Mouse (Mus musculus) ES-E14 (cell line): ENCODE measurements at regions not wholly inside any gene's neighbourhood (a gene's known extent, or its start where the extent isn't known, plus 50 kb on each side); places are given as distances from the start of the nearest gene placed in this dataset.

Source experiments
- DNase-seq: peaks from one replicate; pipeline ENCODE4 v3.0.0-alpha.2; 2013; ENCODE audit warnings: low read depth, low spot score
- H3K27ac ChIP-seq: 2 replicates; pipeline ENCODE4 v1.5.1; 2012; ENCODE audit warnings: low read depth, mild to moderate bottlenecking, low read length, moderate library complexity, mixed read lengths; ENCODE audit not compliant: poor library complexity, insufficient read depth, severe bottlenecking
- H3K36me3 ChIP-seq: 2 replicates; pipeline ENCODE4 v1.6.1; 2012; ENCODE audit warnings: mild to moderate bottlenecking, low read length, moderate library complexity, mixed read lengths; ENCODE audit not compliant: control insufficient read depth, poor library complexity, insufficient read depth, severe bottlenecking
- H3K4me1 ChIP-seq, 2 experiments: fragments of 150-350 bp in 1 of 2; sonication (generic) in 1 of 2; 2 replicates each; pipeline ENCODE4 v1.6.1; 2012; ENCODE audit warnings: low read length in 2 of 2, mild to moderate bottlenecking in 1 of 2, mixed read lengths in 1 of 2; ENCODE audit not compliant: control insufficient read depth in 2 of 2, insufficient read depth in 2 of 2, poor library complexity in 1 of 2
- H3K4me3 ChIP-seq, 2 experiments: fragments of 150-350 bp in 1 of 2; sonication (generic) in 1 of 2; 2 replicates each; pipeline ENCODE4 v1.5.1; 2012; ENCODE audit warnings: low read length in 2 of 2, low read depth in 1 of 2, mild to moderate bottlenecking in 1 of 2, mixed read lengths in 1 of 2; ENCODE audit not compliant: insufficient read depth in 1 of 2, poor library complexity in 1 of 2, severe bottlenecking in 1 of 2
- H3K9ac ChIP-seq: 2 replicates; pipeline ENCODE4 v1.6.1; 2012; ENCODE audit warnings: low read depth, mild to moderate bottlenecking, low read length, mixed read lengths; ENCODE audit not compliant: poor library complexity, insufficient read depth, severe bottlenecking
- H3K9me3 ChIP-seq: fragments of 150-350 bp; sonication (generic); 2 replicates; pipeline ENCODE4 v1.6.1; 2012; ENCODE audit warnings: low read depth, mild to moderate bottlenecking, low read length; ENCODE audit not compliant: control insufficient read depth, insufficient read depth
- CHD2 ChIP-seq: IDR thresholded peaks from 2 replicates; pipeline ENCODE4 v1.6.1; 2014; ENCODE audit warnings: mild to moderate bottlenecking, low read depth, low read length, inconsistent platforms
- HCFC1 ChIP-seq: IDR thresholded peaks from 2 replicates; pipeline ENCODE4 v1.6.1; 2012; ENCODE audit warnings: low read length, inconsistent platforms, borderline replicate concordance; ENCODE audit not compliant: insufficient read depth
- MAFK ChIP-seq: IDR thresholded peaks from 2 replicates; pipeline ENCODE4 v1.6.1; 2014; ENCODE audit warnings: mild to moderate bottlenecking, low read depth, low read length, inconsistent platforms; ENCODE audit not compliant: insufficient read depth
- ZC3H11A ChIP-seq: IDR thresholded peaks from 2 replicates; pipeline ENCODE4 v1.6.1; 2012; ENCODE audit warnings: low read depth, mild to moderate bottlenecking, inconsistent platforms, low read length, borderline replicate concordance
- ZNF384 ChIP-seq: IDR thresholded peaks from 2 replicates; pipeline ENCODE4 v1.6.1; 2012; ENCODE audit warnings: low read depth, low read length, inconsistent platforms
- in situ Hi-C, 2 experiments: fragments of 600-800 bp; cut with MboI; formaldehyde crosslinking; loops; one replicate each; pipeline ENCODE4 v1.15.1; 2025; ENCODE audit warnings: low sequenced_read_pairs in 2 of 2, inconsistent platforms in 1 of 2; ENCODE audit not compliant: unreplicated experiment in 2 of 2

DNA sequence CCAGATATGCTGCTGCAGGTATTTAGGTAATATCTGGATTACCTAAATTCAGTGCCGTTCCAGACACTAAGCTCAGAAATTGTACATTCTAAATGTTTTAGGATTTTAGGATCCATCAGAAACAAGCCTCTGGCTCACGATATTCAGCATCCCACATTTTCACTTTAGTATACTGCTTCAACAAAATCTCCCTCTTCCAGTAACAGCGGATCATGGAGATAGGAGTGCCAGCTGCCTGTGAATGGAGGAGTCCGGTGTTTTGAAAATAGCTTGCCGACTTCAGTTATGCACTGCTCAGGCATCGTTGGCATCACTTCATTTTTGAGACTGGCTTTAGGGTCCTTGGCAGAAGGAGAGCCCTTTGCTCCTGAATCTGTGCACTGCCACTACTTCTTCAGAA lies 2199.5 kb downstream of the 9330182O14Rik start:
- in situ Hi-C loops, result no loop called here
- no peak for TF ChIP-seq ZC3H11A
- no peak for TF ChIP-seq ZNF384
- no peak for TF ChIP-seq MAFK
- no peak for TF ChIP-seq HCFC1
- no peak for TF ChIP-seq CHD2
- DNase-seq, result no peak

DNA sequence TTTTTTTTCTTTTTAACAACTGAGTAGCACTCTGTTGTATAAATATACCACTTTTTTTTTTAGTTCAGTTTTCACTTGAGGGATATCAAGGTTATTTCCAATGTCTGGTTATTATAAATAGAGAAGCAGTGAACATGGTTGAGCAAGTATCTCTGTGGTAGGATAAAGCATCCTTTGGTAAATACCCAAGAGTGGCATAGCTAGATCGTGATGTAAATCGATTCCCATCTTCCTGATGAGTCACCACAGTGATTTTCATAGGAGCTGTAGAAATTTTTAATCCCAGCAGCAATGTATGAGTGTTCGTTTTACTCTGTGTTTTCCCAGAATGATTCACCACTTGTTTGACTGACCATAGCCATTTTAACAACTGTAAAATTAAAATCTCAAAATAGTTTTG lies 2212.0 kb downstream of the 9330182O14Rik start:
- TF ChIP-seq HCFC1, result no peak
- TF ChIP-seq MAFK, result no peak
- TF ChIP-seq ZC3H11A, result no peak
- TF ChIP-seq ZNF384, result no peak
- TF ChIP-seq CHD2, result no peak
- no peaks in the 10 kb centered on the region for H3K4me1 ChIP-seq
- H3K9me3 ChIP-seq, result no peaks in the 10 kb centered on the region
- DNase-seq, result no peak
- in situ Hi-C loops, result no loop called here
- H3K36me3 ChIP-seq, result no peaks in the 10 kb centered on the region
- H3K27ac ChIP-seq, result no peak overlapping the region
- H3K4me3 ChIP-seq, result no peak overlapping the region
- H3K9ac ChIP-seq, result no peak overlapping the region

More for the DNA sequence above, 2199.5 kb downstream of the 9330182O14Rik start:
- H3K4me3 ChIP-seq, result no peak overlapping the region
- H3K36me3 ChIP-seq, result no peaks in the 10 kb centered on the region
- H3K4me1 ChIP-seq, result no peaks in the 10 kb centered on the region
- no peaks in the 10 kb centered on the region for H3K9me3 ChIP-seq
- no peak overlapping the region for H3K27ac ChIP-seq
- H3K9ac ChIP-seq, result no peak overlapping the region

DNA sequence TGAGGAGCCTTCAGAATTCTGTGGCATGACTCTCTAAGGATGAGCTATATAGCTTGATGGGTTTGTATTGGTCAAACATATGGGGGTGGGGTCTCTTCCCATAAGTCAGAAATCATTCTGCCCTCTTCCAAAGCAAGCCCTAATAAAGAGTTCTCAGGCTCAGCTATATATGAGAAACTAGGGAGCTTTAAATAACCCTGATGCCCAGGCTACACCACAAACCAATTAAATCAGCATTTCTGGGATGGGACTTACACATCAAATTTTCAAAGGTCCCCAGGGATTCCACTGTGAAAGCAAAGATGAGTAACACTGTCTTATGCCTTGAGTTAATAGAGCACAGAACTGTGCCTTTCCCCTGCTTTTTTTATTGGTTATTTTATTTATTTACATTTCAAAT lies 2227.7 kb downstream of the 9330182O14Rik start:
- no peak for DNase-seq
- H3K4me1 ChIP-seq, result no peaks in the 10 kb centered on the region
- in situ Hi-C loops, result no loop called here
- H3K36me3 ChIP-seq, result no peaks in the 10 kb centered on the region
- H3K4me3 ChIP-seq, result no peak overlapping the region
- H3K27ac ChIP-seq, result no peak overlapping the region
- TF ChIP-seq ZC3H11A (no peak), CHD2 (no peak), MAFK (no peak), HCFC1 (no peak), ZNF384 (no peak)
- no peaks in the 10 kb centered on the region for H3K9me3 ChIP-seq
- H3K9ac ChIP-seq, result no peak overlapping the region

DNA sequence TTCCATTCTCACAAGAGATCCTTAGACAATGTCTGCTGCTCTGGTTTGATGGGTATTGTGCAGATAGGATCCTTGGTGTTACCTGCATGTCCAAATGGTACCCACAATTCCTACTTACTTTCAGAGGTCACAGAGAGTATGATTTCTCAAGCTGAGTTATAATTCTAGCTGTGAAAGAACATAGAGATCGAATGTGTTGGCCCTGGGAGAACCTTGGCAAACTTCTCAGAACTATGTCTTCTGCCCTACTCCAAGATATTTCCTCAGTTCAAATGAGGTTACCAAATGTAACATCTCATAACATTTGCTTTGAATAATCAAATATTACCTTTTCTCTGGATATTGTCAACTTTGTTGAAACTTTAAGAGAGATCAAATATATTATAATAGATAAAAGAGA lies 2230.8 kb downstream of the 9330182O14Rik start:
- no peaks in the 10 kb centered on the region for H3K9me3 ChIP-seq
- in situ Hi-C loops, result no loop called here

GRCm38 (mm10) chr15:42366796-42367195 lies 2232.6 kb downstream of the 9330182O14Rik start:
- Histone ChIP-seq H3K27ac (no peak overlapping the region), H3K9me3 (no peaks in the 10 kb centered on the region), H3K36me3 (no peaks in the 10 kb centered on the region), H3K4me3 (no peak overlapping the region), H3K9ac (no peak overlapping the region), H3K4me1 (no peaks in the 10 kb centered on the region)
- DNase-seq, result no peak
- in situ Hi-C loops, result no loop called here
- TF ChIP-seq HCFC1 (no peak), ZNF384 (no peak), ZC3H11A (no peak)

More for the DNA sequence above, 2230.8 kb downstream of the 9330182O14Rik start:
- Histone ChIP-seq H3K9ac (no peak overlapping the region), H3K36me3 (no peaks in the 10 kb centered on the region), H3K4me1 (no peaks in the 10 kb centered on the region), H3K4me3 (no peak overlapping the region), H3K27ac (no peak overlapping the region)
- TF ChIP-seq CHD2 (no peak), ZC3H11A (no peak), HCFC1 (no peak), ZNF384 (no peak), MAFK (no peak)
- no peak for DNase-seq
